Mouse (Mus musculus): Measurements from ENCODE around the gene Zfp692.
"Not testable (repeated sequence)": the region's sequence is repeated elsewhere in the genome, so short reads cannot be mapped to it uniquely, and the experiment has no call there.

The Zfp692 gene

DNA sequence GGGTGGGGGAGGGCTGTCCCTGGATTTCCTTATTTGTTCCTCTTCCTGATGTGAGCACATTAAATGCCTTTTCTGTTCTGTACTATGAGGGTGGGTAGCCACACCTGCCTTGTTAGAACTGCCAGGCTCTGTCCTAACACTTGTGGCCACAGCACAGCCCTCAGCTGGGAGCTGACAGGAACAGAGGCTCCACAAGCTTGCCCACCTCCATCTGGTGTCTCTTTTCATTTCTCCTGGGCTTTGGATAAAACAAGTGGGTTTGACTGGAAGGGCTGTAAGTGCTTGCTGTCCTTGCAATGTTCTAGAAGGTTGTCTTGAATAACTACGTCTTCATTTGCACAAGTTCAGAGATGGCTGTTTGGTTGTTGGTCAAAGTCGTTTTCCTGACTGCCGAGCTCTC is 48.1 kb downstream of the Zfp692 start:
- DNase-seq (ENCODE audit: low spot score) = no peak

DNA sequence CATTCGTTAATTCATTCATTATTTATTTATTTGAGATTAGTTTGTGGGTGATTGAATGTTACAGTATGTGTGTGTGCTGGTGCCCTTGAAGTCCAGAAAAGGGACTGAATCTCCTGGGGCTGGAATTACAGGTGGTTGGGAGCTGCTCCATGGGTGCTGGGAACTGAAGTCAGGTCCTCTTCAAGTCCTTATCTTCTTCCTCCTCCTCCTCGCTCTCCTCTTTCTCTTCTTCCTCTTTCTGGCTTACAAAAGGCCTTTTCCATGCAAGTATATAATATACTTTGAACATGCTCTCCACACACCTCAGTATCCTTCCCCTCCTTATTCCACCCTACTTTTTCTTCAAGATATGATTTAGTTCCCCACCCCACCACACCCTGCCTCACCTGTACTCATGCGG is 50.2 kb downstream of the Zfp692 start:
- no peak for DNase-seq (ENCODE audit: low spot score)

DNA sequence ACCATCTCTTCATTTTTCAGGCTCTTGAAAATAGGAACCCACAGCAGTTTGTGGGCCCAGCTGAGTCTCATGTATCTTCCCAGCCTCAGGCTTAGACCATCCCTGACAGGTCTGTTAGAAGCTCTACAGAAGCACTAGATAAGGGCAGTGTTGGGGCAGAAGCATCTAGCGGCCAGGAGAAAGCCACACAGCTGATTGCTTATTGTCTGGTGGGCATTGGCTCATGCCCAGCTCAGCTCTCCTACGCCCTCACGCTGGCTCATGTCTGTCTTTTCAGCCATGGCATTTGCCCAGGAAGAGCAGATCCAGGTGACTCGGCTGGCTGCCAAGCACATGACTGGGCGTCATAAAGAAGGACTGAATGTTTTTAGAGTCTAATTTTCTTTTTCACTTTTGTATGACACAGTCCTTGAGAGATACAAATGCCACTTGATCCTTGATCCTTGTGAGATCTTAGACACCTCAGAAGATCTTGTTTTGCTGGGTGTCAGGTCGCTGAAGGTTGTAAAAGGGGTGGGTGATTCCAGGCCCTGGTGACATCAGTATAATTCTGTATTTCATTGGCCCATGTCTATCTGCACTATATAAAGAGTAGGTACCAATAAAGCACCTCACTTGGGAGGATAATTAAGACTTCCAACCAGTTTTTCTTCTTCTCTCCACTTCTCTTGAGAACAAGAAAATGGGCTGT is 51.1 kb downstream of the Zfp692 start:
- no peak for DNase-seq (ENCODE audit: low spot score)

DNA sequence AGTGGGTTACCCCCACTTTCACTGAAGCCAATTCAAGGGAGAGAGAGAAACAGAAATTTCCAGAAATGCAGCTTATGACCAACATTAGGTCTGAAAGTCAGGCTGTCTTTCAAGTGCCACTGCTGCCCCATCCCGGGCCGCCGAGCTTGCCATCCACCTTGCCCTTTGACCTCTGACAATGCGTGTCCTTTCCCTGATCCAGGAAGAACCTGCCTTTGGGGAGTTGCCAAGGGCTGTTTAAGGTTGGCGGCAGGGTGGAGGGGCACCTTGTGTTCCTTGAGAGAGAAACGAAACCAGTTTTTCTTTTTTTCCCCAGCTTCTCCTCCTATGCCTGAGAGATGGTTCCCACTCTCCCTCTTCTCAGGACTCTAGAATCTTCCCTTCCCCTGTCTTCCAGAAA is 55.7 kb downstream of the Zfp692 start:
- DNase-seq (ENCODE audit: low spot score) = not testable (repeated sequence)

Measured in layer of hippocampus, adult 9-10 months (tissue).